Mouse (Mus musculus) cerebellum, postnatal 4 days (tissue): Measurements from ENCODE around the gene Cacna1g.

Experiments
- DNase-seq, 2 experiments: peaks; one replicate each; pipeline ENCODE4 v3.0.0; 2022; ENCODE audit warnings: low spot score in 2 of 2, mixed read lengths in 1 of 2

The Cacna1g gene

DNA sequence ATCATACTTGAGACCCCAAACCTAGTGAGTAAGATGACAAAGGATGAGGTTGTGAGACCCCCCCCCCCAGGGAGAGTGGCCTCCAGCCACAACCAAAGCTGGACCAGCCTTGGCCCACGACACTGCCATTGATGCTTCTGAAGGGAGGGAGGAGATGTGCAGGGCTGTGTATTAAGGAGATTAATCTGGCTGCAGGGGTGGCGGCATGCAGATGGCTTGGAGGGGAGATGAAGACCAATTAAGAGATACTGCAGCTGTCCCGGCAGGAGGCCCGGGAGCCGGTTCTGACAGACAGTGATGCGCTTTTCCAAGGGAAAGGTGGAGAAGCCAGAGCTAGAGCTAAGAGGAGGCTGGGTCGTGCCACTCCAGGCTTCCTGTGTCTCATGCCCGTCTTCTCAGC is 24.8 kb downstream of the Cacna1g start:
- DNase-seq, result no peak

- DNase-seq, result no peak
Measured at GRCm38 (mm10) chr11:94447017-94447416, 27.0 kb downstream of the Cacna1g start.

DNA sequence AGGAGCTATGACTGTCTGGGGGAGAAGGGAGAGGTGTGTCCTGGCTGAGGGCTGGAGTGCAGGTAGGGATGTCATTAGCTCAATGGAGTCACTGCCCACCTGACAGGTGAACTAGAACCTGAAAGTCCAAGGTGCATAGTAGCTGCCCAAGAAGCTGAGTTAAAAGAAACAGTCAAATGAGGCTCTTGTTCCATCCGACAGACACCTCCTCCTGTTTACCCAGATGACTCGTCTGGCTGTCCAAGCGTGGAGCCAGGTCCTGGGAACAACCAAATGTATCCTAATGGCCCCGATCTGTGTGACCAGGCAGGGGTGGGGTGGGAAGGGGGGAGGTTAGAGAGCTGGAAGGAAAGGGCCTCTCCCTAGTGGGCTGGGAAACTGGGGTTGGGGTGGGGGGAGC is 28.7 kb downstream of the Cacna1g start:
- DNase-seq, result no peak

DNA sequence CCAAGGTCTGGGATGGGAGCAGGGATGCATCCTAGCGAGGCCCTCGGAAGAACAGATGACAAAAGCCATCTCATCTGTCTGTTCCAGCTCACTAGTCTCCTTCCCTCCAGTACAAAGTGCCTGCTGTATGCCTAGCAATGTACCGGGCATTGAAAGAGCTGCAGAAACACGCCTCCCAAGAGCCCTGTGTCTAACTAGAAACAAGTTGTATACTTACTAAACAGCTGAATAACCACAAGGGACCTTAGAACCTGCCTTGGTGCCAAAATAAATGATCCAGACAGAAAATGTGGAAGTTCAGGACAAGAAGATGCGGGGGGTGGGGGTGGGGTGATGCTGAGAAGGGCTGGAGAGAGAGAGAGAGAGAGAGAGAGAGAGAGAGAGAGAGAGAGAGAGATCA is 29.2 kb downstream of the Cacna1g start:
- DNase-seq, result no peak

GRCm38 (mm10) chr11:94441752-94442151 is 32.2 kb downstream of the Cacna1g start:
- no peak for DNase-seq

GRCm38 (mm10) chr11:94441122-94441521 is 32.9 kb downstream of the Cacna1g start:
- DNase-seq, result no peak

GRCm38 (mm10) chr11:94440421-94440820 is 33.6 kb downstream of the Cacna1g start:
- no peak for DNase-seq

- no peak for DNase-seq
Measured at GRCm38 (mm10) chr11:94429011-94429651, 44.9 kb downstream of the Cacna1g start.

DNA sequence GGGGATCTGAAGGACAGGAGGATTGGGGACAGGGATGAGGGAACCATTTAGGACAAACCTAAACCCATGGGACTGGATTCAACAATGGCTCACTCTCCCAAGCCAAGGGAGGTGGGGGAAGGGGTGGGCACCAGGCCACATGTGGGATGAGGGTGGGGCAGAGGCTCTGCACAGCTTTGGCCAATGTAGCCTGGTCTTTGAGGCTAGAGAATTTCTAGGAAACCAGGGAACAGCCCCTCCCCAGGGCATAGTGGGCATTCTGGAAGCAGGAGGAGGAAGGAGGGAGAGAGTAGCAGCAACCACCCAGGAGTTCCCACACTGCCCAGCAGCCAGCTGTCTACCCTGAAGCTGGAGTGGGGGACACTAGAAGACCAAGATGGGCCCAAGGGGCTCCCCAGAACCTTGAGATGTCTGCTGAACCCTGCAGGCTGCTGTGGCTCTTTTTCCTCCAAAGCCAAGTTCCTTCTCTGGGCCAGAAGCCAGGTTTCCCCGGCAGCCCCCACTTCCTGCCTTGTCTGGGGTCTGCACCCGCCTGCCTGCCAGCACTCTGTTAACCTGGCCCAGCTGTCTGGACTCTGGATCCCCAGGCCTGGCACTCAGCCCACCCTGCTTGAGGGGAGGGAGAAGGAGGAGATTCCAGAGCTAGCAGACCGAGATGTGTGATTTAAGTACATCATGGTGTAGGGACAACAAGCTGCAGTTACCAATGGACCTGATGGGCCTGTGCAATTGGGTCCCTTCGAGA is 45.7 kb downstream of the Cacna1g start:
- DNase-seq, result peak; percentile 69 to 82

- DNase-seq, result no peak
Measured at GRCm38 (mm10) chr11:94425656-94426055, 48.3 kb downstream of the Cacna1g start.

DNA sequence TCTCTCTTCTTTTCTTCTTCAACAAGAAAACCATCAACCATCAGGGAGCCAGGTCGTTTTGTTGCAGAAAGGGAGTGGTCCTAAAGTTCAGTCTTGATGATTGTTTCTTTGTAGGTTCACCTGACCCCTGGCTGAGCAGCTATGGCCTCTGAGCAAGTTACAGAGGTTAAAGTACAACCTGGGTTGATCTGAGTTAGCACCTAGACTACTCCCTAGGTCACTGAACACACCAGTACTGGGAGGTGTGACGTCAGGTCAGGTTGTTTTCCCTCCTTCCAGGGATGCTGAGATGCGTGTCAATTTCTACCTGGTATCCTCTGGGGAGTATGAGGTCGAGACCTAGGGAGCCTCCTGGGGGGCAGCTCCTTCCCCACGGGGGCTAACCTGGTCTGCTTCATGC is 48.8 kb downstream of the Cacna1g start:
- no peak for DNase-seq

DNA sequence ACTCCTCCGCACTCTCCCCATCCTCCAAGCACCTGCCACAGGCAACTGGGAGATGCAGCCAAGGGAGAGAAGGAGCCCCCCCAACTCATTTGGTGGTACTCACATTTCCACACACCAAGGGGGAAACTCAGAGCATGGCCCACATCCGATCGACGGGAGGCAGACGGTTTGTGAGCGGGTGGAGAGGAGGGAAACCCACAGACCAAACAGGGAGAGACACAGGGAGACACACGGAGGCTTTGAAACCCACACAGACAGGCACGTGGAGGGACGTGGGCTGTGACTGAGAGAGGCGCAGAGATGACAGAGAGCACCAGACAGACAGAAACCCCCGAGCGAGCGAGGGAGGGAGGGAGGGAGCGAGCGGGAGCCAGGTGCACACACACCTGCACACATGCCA is 49.6 kb downstream of the Cacna1g start:
- no peak for DNase-seq

GRCm38 (mm10) chr11:94423855-94424254 is 50.1 kb downstream of the Cacna1g start:
- peak in 1 of 2 experiments; percentile 46 for DNase-seq

DNA sequence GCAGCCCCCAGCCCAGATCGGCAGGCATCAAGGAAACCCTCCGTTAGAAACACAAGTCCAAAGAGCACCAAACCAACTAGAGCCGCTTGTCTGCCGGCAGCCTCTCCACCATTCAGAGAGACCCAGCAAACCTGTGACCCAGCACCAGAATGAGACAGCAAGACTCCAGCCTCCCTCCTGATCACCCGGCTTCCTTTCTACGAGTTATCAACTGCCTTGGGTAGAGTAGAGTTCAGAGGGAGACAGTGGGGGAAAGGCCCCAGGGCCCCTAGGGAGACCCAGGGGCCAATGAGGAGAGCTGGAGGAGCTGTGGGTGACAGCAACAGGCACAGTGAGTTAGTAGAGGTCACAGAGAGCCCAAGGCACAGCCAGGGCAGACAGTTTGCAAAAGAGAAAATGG is 53.0 kb downstream of the Cacna1g start:
- no peak for DNase-seq

GRCm38 (mm10) chr11:94420325-94420724 is 53.7 kb downstream of the Cacna1g start:
- DNase-seq, result no peak

- no peak for DNase-seq
Measured at GRCm38 (mm10) chr11:94419004-94419727, 54.8 kb downstream of the Cacna1g start.

GRCm38 (mm10) chr11:94414042-94414441 is 60.0 kb downstream of the Cacna1g start:
- no peak for DNase-seq

GRCm38 (mm10) chr11:94413516-94413915 is 60.5 kb downstream of the Cacna1g start:
- peak in 1 of 2 experiments; percentile 78 for DNase-seq

DNA sequence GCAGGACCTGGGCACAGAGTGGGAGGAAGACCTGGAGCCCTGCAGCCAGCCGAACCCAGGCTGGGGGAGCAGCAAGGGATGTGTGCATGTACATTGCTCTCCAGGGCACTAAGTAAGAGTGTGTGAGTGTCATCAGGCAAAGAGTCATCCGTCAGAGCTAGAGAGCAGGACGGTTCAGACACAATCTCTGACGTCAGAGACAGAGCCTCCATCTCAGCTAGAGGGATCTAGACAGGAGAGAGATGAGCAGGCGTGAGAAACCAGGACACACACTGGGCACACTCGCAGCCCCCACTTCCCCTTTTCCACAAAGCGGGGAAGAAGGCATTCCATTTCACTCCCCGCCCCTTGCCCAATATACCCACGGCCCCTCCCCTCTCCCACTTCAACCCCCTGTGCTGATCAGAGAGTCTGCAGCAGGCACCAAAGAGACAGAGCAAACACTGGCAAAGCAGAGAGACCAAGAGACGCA is 61.0 kb downstream of the Cacna1g start:
- no peak for DNase-seq

GRCm38 (mm10) chr11:94412562-94412961 is 61.4 kb downstream of the Cacna1g start:
- no peak for DNase-seq

GRCm38 (mm10) chr11:94407803-94408321 is 66.1 kb downstream of the Cacna1g start:
- DNase-seq, result peak in 1 of 2 experiments; percentile 56

- no peak for DNase-seq
Measured at GRCm38 (mm10) chr11:94405348-94405747, 68.7 kb downstream of the Cacna1g start.
